ENCODE assay signal across 12 mouse cellular contexts in genomic region chr15:10249285-10249684, GRCm38 (mm10).
A peak's percentile ranks its signal among the peaks of the same experiment; 100 is the strongest.
DNase-seq lines count a peak whose midpoint lies in the region.
"Had no signal": no experiment of that assay in that cellular context is flagged by ENCODE, and none has a peak within 500 bp of the region (broad histone marks: within the 10 kb centered on the region; RNA-seq: fewer than 3 reads in every experiment).

No protein-coding gene starts in this region.

- DNase-seq in kidney, adult 11 months, result peak; percentile 41
- no peak for DNase-seq in kidney, postnatal 14 days
- DNase-seq in ovary, postnatal 14 days (ENCODE audit: low spot score), result peak; percentile 7
- DNase-seq in ovary, postnatal 10 days (ENCODE audit: low spot score), result no peak
- peak; percentile 20 for DNase-seq in gastrocnemius, postnatal 10 days
- peak; percentile 2 for DNase-seq in heart, postnatal 25 days (ENCODE audit: low spot score)
- no peak for DNase-seq in embryo, embryonic 9.5 days (ENCODE audit: extremely low spot score)
- DNase-seq in cerebellum, adult 18-20 months, result no peak
- DNase-seq: cerebellum, adult 9-11 months; layer of hippocampus, adult 9-11 months; lung, postnatal 4 days; thymus, postnatal 4 days had no signal

- intact Hi-C loops in heart, postnatal 25 days (cut with DNase I), result no loop called here

Comparison
In these comparisons a context has a peak if more than half of its experiments do, and no peak if none do; other contexts are left out.
1. DNase-seq: peak in kidney, adult 11 months (single experiment), ovary, postnatal 14 days (single experiment), gastrocnemius, postnatal 10 days (single experiment) and heart, postnatal 25 days (single experiment); none in kidney, postnatal 14 days (single experiment), ovary, postnatal 10 days (single experiment), embryo, embryonic 9.5 days (single experiment) and cerebellum, adult 18-20 months (0 of 2).